Mouse (Mus musculus) heart, adult 2 months (tissue): ENCODE results near the gene Fuk. TPM values are rescaled to one million over a fixed set of nuclear protein-coding genes. Genes with fewer than 3 reads are reported as not detected.

Source experiments
- DNase-seq, 2 experiments: peaks; one replicate each; pipeline ENCODE4 v3.0.0; 2021
- H3K27ac ChIP-seq: fragments of 200-600 bp; 2 replicates; pipeline ENCODE4 v1.8.1; 2022
- H3K27me3 ChIP-seq: fragments of 200-500 bp; 2 replicates; pipeline ENCODE4 v1.6.1; 2012; ENCODE audit warnings: mild to moderate bottlenecking, low read length, inconsistent platforms, mixed read lengths; ENCODE audit not compliant: control insufficient read depth, insufficient read depth
- H3K36me3 ChIP-seq: fragments of 200-500 bp; 2 replicates; pipeline ENCODE4 v1.6.1; 2012; ENCODE audit warnings: low read length, inconsistent platforms; ENCODE audit not compliant: control insufficient read depth, insufficient read depth
- H3K4me1 ChIP-seq: fragments of 200-500 bp; 2 replicates; pipeline ENCODE4 v1.6.1; 2011; ENCODE audit warnings: low read length; ENCODE audit not compliant: control insufficient read depth, insufficient read depth
- H3K4me3 ChIP-seq: fragments of 200-600 bp; 2 replicates; pipeline ENCODE4 v1.8.1; 2022
- H3K79me2 ChIP-seq: fragments of 200-500 bp; replicated peaks from 2 replicates; pipeline ENCODE4 v1.6.1; 2012; ENCODE audit warnings: mild to moderate bottlenecking, inconsistent platforms, low read length, moderate library complexity, mixed read lengths; ENCODE audit not compliant: control insufficient read depth, insufficient read depth
- H3K9ac ChIP-seq: fragments of 200-500 bp; 2 replicates; pipeline ENCODE4 v1.6.1; 2012; ENCODE audit warnings: low read depth, mild to moderate bottlenecking, control low read depth, inconsistent platforms, low read length, mixed read lengths
- CTCF ChIP-seq: fragments of 200-600 bp; IDR thresholded peaks from 2 replicates; pipeline ENCODE4 v1.8.1; 2022; ENCODE audit warnings: antibody characterized with exemption, mild to moderate bottlenecking, moderate library complexity
- EP300 ChIP-seq: fragments of 200-500 bp; IDR thresholded peaks from 2 replicates; pipeline ENCODE4 v1.6.1; 2011; ENCODE audit warnings: low read depth, low read length, control low read depth; ENCODE audit not compliant: insufficient read depth
- POLR2A ChIP-seq: fragments of 200-500 bp; IDR thresholded peaks from 2 replicates; pipeline ENCODE4 v1.6.1; 2011; ENCODE audit warnings: mild to moderate bottlenecking, low read depth, low read length, control low read depth; ENCODE audit not compliant: insufficient read depth
- WGBS: fragments of 180-500 bp; shearing (Covaris S2); methylation state at CpG from one replicate; pipeline ENCODE4 v1.1.7; 2018; 5-methylcytosine and 5-hydroxymethylcytosine counted together
- intact Hi-C: fragments of 180-260 bp; cut with DNase I; formaldehyde crosslinking; loops from one replicate; pipeline ENCODE4 v1.15.1; 2025
- polyA plus RNA-seq: library from polyadenylated mRNA; depleted of rRNA; stranded (reverse); fragments of >200 nt; gene quantifications from 2 replicates; pipeline ENCODE4 v1.2.3, GENCODE M21; 2012
- total RNA-seq, 2 experiments: library from RNA; stranded (reverse); gene quantifications; 2 replicates each; pipeline ENCODE4 v1.2.3; 2021

Fuk gene
- total and polyA plus RNA-seq, 3 experiments = 4.5 to 6.2 (median 4.6) TPM

- H3K27me3 ChIP-seq = no peaks in the 10 kb centered on the region
- no peaks in the 10 kb centered on the region; the same call in 1 of the 2 replicates for H3K4me1 ChIP-seq
- H3K4me3 ChIP-seq = peak overlapping the region; percentile 96
- no peaks in the 10 kb centered on the region; the same call in 1 of the 2 replicates for H3K79me2 ChIP-seq
- intact Hi-C loops = loop anchor here (2.0 kb wide), 1 partner anchor 16 kb away; the partner anchor contains the start of gene St3gal2
- H3K27ac ChIP-seq = peak overlapping the region; percentile 81
- 69% methylated on average over 2 of the region's 2 CpGs for WGBS
- H3K9ac ChIP-seq = no peak overlapping the region
- no peak for DNase-seq
- TF ChIP-seq CTCF = no peak
- no peak for TF ChIP-seq EP300
- TF ChIP-seq POLR2A = no peak
- H3K36me3 ChIP-seq = no peaks in the 10 kb centered on the region
Measured at GRCm38 (mm10) chr8:110902579-110902965, 284 bp upstream of the Fuk start.

GRCm38 (mm10) chr8:110901056-110901455, 1.2 kb downstream of the Fuk start:
- Histone ChIP-seq H3K4me3 (no peak overlapping the region), H3K4me1 (no peaks in the 10 kb centered on the region; the same call in 1 of the 2 replicates), H3K79me2 (no peaks in the 10 kb centered on the region; the same call in 1 of the 2 replicates), H3K9ac (no peak overlapping the region), H3K36me3 (no peaks in the 10 kb centered on the region), H3K27me3 (no peaks in the 10 kb centered on the region), H3K27ac (no peak overlapping the region)
- intact Hi-C loops = loop anchor here (2.0 kb wide), 1 partner anchor 70 kb away; no protein-coding TSS in a partner anchor
- DNase-seq = no peak
- WGBS = 64% methylated on average over 3 of the region's 3 CpGs
- no peak for TF ChIP-seq EP300
- TF ChIP-seq CTCF = no peak
- TF ChIP-seq POLR2A = no peak

- no peak overlapping the region for H3K9ac ChIP-seq
- no peak for DNase-seq
- no peaks in the 10 kb centered on the region for H3K27me3 ChIP-seq
- H3K4me1 ChIP-seq = no peaks in the 10 kb centered on the region; the same call in 1 of the 2 replicates
- TF ChIP-seq EP300 (no peak), CTCF (no peak), POLR2A (no peak)
- no peaks in the 10 kb centered on the region for H3K36me3 ChIP-seq
- no peaks in the 10 kb centered on the region; the same call in 1 of the 2 replicates for H3K79me2 ChIP-seq
- H3K4me3 ChIP-seq = no peak overlapping the region
- no peak overlapping the region for H3K27ac ChIP-seq
- intact Hi-C loops = no loop called here
- 92% methylated on average over 6 of the region's 6 CpGs for WGBS
Measured at GRCm38 (mm10) chr8:110897495-110897894, 4.8 kb downstream of the Fuk start.

GRCm38 (mm10) chr8:110895812-110896211, 6.5 kb downstream of the Fuk start:
- Histone ChIP-seq H3K4me1 (no peaks in the 10 kb centered on the region), H3K9ac (no peak overlapping the region), H3K79me2 (no peaks in the 10 kb centered on the region; the same call in 1 of the 2 replicates), H3K4me3 (no peak overlapping the region), H3K27me3 (no peaks in the 10 kb centered on the region), H3K27ac (no peak overlapping the region), H3K36me3 (no peaks in the 10 kb centered on the region)
- 93% methylated on average over 13 of the region's 13 CpGs for WGBS
- intact Hi-C loops = no loop called here
- DNase-seq = no peak
- TF ChIP-seq CTCF (no peak), POLR2A (no peak), EP300 (no peak)

- H3K9ac ChIP-seq = no peak overlapping the region
- no peaks in the 10 kb centered on the region for H3K36me3 ChIP-seq
- no peaks in the 10 kb centered on the region for H3K4me1 ChIP-seq
- H3K27me3 ChIP-seq = no peaks in the 10 kb centered on the region
- WGBS = 77% methylated on average over 9 of the region's 9 CpGs
- DNase-seq = no peak
- H3K79me2 ChIP-seq = no peaks in the 10 kb centered on the region; the same call in 1 of the 2 replicates
- no peak overlapping the region for H3K27ac ChIP-seq
- no peak for TF ChIP-seq CTCF
- no peak for TF ChIP-seq EP300
- no peak for TF ChIP-seq POLR2A
- no peak overlapping the region for H3K4me3 ChIP-seq
- intact Hi-C loops = no loop called here
Measured at GRCm38 (mm10) chr8:110895254-110895653, 7.0 kb downstream of the Fuk start.

GRCm38 (mm10) chr8:110894851-110895250, 7.4 kb downstream of the Fuk start:
- Histone ChIP-seq H3K4me1 (no peaks in the 10 kb centered on the region), H3K36me3 (no peaks in the 10 kb centered on the region), H3K79me2 (no peaks in the 10 kb centered on the region; the same call in 1 of the 2 replicates), H3K27me3 (no peaks in the 10 kb centered on the region), H3K9ac (no peak overlapping the region), H3K4me3 (no peak overlapping the region), H3K27ac (no peak overlapping the region)
- intact Hi-C loops = no loop called here
- TF ChIP-seq POLR2A (no peak), EP300 (no peak), CTCF (no peak)
- DNase-seq = no peak
- 81% methylated on average over 10 of the region's 10 CpGs for WGBS
